Mouse (Mus musculus) monocyte, adult 2 months (primary cell): ENCODE data around the gene Stam2.

Source experiments
- DNase-seq, 2 experiments: peaks; one replicate each; pipeline ENCODE4 v3.0.0; 2022; ENCODE audit warnings: low spot score in 2 of 2, low read depth in 1 of 2

Stam2 gene

DNA sequence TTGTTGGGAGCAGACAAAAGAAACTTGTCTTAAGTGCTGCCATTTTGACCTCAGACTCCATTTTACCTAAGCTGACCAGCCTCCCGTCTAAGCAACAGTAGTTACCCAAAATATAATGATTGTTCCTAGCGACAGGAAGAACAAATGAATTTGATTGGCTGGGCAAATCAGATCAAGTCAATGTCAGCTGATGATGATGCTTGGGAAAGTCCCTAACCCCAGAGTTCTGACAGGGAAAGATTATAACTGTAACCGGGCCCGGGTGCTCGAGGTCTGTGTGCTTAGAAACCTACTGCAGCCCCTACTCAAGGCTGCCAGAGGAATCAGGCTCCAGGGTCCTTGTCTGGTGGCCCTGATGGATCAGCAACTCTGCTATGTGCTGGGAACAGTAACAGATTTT is 10.1 kb downstream of the Stam2 start:
- DNase-seq, result no peak

DNA sequence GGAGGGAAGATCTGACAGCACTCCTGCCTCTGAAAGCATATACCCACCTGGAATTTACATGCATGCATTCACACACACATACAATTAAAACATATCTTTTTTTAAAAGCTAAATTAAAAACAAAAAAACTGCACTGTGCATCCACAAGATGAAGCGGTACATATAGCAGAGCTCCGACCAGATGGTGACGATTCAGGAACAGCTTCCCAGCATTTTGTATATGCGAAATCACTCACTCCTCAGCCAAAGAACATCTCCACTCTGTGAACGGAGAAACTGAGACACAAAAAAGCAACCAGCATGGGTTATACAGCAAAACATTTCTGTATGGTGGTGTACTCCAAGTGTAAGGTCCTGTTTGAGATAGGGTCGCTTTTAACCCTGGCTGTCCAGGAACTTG is 11.2 kb downstream of the Stam2 start:
- no peak for DNase-seq

DNA sequence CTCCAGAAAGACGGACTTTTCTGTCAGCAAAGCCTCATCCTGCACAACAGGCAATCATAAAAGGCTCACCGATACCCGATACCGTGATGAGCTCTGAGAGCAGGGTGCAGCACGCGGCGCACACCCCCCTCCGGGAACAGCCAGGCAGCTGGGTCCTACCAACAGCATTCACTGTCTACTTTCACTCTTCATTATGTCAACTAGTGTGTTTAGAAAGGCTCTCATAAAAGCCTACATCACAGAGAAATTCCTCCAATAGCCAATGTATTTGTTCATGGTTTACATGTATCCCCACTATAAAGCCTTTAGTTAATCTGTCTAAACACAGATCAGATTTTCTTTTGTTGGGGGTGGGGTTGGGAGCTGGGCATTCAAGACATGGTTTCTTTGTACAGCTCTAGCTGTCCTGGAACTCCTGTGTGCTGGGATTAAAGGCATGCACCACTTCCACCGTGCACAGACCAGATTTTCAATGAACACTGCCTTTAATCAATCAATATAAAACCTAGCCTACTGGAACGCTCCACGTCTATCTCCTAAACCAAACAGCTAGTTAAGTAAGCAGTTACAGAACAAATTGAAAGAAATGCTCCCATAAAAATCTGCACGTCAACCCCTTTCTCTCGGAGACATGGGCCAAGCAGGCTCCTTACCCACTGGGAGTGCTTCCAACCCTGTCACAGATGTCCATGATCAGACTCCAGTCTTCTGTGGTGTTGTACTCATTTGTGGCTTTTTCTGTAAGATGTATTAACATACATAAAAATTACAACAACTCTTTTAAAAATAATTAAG is 21.7 kb downstream of the Stam2 start:
- DNase-seq, result no peak

DNA sequence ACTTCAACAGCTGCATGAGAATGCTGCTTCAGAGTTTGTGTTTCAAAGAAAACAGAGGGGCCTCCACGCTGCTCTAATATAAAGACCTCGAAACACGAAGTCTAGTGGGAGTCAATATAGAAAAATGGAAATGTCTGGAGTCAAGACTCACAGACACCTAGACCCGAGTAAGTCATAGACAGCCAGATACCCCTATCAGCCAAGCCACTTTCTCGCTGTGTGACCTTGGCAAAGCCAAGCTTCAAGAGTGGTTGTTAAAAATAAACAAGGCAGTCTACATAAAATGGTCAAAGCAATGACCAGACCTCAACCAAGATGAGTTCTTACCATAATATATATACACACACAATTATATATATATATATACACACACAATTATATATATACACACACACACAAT is 25.0 kb downstream of the Stam2 start:
- DNase-seq, result no peak

DNA sequence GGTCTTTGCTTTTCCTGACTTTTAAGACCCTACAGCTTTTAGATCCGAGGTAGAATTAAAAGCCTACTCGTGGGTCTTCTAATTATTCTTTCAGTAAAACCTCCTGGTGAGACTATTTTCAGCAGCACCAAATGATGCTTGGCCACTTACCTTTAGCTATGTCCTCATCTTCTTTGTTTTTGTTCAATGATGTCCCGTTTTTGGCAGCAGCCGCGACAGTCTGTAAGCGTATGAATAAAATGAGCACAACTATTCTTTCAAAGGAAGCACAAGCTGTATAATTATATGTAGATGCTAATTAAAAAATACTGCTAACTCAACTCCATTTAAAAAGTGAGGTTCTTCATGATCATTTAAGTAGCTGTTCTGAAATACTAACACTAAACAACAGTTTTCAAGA is 26.5 kb downstream of the Stam2 start:
- DNase-seq, result no peak

DNA sequence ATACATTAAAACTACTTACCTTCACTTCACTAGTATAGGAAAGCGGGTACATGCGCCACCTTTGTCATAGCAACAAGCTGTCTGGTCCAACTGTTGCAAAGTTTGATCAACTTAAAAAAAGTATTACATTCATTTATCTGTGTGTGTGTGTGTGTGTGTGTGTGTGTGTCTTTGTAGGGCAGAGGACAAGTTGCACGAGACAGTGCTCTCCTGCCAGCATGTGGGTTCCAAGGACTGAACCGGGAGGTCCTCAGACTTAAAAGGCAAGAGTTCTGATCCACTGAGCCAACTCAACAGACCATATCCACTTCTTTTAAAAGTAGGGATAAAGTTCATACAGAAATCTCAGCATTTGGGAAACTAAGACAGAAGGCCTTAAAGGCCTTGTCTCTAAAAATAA is 28.0 kb downstream of the Stam2 start:
- no peak for DNase-seq

DNA sequence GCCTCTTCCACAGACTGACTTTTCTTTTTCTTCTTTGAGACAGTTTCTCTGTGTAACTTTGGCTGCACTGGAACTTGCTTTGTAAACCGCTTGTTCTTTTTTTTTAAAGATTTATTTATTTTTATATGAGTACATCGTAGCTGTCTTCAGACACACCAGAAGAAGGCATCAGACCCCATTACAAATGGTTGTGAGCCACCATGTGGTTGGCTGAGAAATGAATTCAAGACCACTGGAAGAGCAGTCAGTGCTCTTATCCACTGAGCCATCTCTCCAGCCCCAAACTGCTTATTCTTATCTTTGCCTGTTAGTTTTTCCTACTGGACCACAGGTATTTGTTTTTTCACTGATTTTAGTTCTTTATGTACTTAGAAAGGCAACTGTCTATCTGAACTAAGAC is 31.3 kb downstream of the Stam2 start:
- no peak for DNase-seq

DNA sequence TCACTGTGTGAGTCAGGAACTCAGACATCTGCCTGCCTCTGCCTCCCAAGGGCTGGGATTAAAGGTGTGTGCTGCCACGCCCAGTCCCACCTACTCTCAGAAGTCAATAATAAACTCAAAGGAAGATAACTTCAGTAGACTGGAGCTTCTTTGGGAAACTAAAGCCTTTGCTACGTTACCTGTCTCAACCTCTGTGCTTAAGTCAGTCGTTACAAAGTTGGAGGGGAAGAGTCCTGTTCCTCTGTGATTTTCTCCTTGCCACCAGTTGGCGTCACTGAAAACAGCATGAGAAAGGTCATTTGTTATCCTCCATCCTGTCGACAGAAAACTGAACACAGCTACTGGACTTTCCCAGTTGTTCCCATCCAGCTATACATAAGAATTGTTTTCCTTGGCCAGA is 32.7 kb downstream of the Stam2 start:
- DNase-seq, result no peak

DNA sequence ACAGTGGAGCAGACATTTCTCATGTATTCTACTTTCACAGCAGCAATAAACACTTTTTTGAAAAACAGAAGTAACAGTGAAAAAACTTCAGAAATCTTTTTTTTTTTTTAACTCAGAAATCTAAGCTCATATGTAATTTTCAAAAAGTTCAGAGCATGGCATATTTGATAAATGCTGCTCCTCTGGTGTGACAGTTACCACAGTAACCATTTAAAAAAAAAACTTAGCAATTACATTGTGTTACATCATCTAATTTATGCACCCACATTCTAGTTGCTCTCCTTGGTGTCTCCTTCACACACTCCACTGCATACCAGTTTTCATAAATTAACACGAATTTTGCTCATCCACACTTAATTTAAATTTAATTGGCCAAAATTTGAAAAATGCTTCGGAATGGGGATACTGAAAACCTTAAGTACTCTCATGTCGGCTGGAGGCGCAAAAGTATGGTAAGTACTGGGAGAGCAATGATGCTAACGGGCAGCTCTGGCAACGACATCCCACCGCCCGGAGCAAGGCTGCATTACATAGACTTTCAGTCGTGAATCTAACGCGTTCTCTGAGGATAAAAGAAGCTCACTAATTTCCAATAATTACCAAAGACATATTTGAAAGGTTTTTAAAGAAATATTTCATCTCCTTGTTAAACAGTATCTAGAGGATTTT is 40.6 kb downstream of the Stam2 start:
- no peak for DNase-seq

DNA sequence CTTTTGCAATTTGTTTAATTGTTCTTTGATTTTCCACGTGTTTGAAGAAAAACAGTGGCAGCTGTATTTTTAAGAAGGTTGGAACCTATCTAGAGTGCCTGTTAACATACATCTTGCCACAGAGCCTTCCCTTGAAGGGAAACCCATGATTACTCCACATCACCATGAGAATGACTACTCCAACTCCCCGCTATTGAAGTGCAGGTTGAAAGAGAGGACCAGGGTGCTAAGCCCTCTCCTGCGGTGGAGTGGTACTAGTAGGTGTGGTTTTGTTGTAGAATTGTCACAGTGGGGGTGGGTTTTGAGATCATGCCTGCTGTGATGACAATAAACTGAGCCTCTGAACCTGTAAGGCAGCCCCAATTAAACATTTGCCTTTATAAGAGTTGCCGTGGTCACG is 41.7 kb downstream of the Stam2 start:
- DNase-seq, result no peak

DNA sequence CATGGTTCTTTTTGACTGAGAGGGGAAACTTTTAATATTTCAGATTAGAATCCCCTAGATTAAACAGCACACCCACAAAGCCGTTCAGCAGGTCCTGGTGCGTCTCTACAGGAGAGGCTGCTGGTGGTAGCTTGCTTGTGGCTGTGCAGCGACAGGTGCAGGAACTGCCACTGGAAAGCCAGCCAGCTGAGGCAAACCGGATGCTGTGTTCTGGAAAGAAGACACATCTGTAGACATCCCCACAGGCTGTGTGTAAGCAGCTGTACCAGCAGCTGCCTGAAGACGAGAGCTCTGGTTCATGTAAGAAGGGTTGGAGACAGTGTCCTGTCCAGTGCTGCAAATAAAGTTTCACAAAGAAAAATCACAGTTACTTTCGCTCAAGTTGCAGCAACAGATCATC is 47.5 kb downstream of the Stam2 start:
- DNase-seq, result no peak

DNA sequence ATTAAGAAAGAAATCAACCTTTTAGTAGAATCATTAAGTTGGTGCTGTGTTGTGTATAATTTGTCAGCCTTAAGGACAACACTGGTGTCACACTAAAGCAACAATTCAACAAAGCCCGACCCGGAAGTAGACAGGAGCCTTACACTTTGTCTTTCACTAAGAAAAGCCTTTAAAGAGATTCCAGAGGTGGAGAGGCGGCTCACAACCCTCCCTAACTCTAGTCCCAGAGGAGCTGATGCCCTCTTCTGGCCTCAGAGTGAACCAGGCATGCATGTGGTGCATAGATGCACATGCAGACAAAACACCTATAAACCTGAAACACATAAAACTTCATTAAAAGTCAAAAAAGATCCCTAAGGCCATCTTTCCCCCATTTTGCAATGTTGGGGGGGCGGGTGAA is 50.3 kb downstream of the Stam2 start:
- DNase-seq, result no peak

DNA sequence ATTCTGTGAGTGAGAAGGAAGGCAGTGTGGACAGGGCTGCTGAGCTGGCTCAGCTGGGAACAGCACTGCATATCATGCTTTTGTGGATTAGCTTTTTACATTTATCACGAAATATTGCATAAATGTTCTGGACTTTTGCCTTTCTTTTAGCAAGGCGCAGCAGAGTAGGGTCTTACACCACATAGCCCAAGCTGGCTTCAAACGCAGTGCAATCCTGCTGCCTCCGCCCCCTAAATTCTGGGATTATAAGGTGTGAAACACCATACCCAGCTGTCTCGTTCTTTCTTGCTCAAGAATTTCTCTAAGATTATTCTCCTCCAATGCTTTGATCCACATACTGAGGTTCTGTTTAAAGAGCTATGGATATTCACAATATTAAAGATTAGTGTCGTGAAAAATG is 55.5 kb downstream of the Stam2 start:
- DNase-seq, result no peak

DNA sequence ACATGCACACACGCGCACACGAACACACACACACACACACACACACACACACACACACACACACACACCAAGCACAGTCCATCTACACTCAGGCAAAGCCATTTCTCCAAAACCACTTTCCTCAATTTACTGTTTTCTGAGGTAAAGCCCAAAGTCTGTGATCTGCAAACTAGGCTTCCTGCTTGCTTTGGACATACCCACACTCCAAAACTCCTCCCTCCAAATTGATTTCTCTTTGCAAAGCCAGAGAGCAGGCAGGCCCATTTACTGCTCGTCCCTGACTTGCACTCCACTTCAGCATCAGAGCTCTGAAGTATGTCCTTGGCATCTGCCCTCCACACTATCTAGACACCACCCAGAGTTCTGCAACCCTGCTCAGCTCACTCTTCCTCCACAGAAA is 64.5 kb downstream of the Stam2 start:
- no peak for DNase-seq

DNA sequence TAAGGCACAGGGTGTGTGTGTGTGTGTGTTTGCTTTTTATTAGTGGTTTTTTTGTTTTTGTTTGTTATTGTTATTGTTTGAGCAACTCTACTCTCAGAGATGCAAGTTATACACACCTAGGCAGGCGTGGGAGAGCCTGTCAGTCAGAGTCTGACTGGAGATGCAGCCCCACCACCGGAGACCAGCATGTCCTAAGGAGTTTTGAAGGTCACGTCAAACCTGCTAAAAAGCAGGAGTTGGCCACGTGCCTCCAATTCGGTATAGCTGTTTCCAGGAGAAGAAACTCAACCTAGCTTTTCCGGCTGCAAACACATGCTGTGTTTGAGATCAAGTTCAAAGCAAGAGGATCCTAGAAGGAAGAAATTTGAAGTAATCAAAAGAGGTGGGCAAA is 65.2 kb downstream of the Stam2 start:
- DNase-seq, result no peak

DNA sequence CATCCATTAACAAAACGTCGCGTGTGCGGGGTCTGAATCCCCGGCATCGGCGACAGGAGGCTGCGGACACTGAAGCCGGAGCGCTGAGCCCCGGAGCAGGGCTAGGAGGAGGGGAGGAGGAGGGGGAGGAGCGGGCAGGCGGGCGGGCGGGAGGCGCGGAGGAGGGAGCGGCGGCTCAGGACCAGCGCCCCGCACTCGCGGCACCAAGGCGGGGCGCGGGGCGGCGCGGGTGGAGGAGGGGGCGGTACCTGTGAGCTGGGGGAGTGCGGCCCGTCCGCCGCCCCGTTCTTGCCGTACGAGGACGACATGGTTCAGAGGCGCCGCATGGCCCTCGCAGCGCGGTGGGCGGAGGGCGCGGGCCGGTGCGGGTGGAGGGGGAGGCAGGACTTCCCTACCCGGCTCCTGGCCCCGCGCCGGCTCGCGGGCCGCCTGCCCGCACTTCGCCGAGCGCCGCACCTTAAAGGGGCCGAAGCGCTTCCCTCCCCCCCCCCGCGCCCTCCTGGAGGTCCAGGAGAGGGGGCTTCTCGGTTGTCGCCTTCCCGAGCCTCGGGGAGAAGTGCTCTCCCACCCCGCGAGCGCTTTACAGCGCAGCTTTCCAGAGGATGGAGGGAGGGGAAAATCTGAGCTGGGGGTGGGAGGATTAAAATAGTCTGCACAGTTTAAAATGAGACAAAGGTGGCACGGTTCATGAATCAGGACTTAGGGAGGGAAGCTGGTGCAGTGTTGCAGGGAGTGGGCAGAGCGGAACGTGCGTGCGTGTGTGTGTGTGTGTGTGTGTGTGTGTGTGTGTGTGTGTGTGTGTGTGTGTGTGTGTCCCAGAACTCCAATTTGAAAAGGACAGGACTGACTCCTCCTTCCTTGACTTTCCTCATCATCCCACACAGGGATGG is 65.8 kb downstream of the Stam2 start, which contains the start of gene Cacnb4:
TSS of gene Cacnb4 (minus strand) at position 809 of the 890 bp plus-strand sequence.
- DNase-seq, result no peak

DNA sequence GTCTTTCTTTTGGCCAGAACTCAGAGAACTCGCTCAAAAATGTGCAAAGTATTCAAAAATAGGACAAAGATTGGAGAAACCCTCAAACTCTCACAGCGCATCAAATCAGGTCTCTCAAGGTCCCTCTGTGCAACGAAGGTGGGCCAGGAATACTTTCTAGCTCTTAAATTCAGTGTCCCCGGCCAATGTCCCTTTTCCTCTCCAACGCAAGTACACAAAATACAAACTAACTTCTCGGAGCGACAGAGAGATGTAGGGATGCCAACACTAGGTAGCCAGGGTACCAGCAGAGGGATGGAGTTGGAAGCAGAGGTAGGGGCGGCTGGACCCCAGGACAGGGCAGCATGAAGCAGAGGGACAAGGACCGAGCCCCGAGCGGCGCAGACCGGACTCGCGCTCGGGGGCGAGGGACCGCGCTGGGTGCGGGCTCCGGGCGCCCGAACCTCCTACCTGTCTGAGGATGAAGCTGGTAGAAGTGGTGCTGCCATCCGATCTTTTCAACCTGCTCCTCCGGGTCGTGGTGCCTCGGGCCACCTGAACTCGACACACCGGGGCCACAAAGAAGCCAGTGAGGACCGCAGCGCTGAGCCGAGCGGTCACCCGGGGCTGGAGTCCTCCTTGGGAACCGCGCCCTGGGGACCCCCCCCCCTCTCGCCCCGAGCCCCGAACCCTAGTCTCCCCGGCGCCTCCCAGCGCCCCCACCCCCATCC is 66.6 kb downstream of the Stam2 start:
- no peak for DNase-seq

DNA sequence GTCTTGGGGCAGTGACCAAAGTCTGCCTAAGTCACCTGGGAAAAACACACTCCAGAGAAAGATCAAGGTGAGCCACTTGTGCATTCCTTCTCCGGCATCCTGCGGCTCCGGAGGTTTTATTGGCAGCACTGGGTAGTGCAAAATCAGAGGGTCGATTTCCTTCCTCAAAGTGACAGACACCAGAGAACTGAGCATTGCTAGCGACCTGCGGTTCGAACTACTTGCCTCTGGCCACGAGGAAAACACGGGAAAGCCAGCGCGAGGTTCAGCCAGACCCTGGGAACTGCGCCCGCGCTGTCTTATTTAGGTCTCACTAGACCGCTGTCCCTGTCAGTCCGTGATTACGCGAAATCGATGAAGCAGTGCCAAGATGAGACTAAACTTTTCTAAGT is 67.2 kb downstream of the Stam2 start:
- DNase-seq, result no peak

DNA sequence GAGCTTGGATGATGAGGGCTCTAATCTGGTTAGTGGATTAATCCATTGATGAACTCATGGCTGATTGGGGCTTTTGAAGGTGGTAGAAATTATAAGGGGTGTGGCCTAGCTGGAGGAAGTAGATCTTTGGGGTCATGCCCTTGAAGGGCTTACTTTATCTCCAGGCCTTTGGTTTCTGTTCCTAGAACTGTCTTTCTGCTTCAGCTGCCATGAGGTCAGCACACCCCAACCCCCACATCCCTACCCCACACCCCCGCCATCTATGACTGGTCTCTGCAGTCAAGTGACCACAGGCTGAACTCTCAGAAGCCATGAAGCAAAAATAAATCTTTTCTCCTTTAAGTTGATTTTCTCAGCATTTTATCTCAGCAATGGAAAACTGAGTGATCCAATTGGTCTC is 68.9 kb downstream of the Stam2 start:
- DNase-seq, result peak in 1 of 2 experiments; percentile 9

DNA sequence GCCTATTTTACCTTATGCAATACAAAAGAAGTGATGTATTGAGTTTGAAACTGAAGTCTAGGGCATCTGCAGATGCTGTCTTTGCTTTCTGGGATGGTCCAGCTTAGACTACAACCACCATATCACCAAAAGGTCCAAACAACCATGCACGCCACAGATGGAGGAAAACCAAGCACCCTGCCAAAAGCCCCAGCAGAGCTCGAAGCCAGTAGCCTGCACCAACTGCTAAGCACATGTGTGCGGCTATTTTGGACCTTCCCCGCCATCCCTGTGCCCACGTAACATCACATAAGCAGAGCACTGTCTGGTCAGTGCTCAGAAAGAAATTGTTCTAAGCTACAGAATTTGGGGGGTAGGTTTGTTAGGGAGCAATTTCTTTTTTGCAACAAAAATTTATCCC is 71.3 kb downstream of the Stam2 start:
- no peak for DNase-seq

DNA sequence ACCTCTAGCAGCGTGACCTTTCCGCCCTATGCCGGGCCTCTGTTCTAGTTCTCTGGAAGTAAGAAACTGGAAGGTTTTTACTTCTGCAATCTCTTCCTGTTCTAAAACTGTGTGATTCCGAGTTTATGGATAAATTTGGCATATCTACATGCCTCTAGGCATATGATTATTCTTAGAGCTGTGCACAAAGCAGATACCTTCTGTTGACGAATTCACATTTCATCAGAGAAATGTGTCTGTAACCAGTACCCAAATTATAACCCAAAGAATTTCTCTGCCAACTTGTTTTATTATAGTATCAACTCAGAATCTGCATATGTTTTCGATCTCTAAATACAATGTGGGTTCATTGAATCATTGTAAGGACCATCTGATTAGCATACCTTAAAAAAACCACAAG is 73.6 kb downstream of the Stam2 start:
- no peak for DNase-seq
